Mouse (Mus musculus): ENCODE data around the gene Rnf224.

The Rnf224 gene

GRCm38 (mm10) chr2:25195211-25196156 is 41.1 kb downstream of the Rnf224 start:
- no peak for DNase-seq (ENCODE audit: low read depth, low spot score)

GRCm38 (mm10) chr2:25194486-25195171 is 42.0 kb downstream of the Rnf224 start:
- no peak for DNase-seq (ENCODE audit: low read depth, low spot score)

GRCm38 (mm10) chr2:25194006-25194405 is 42.6 kb downstream of the Rnf224 start:
- DNase-seq (ENCODE audit: low read depth, low spot score) = no peak

GRCm38 (mm10) chr2:25193330-25193770 is 43.2 kb downstream of the Rnf224 start:
- peak; percentile 46 for DNase-seq (ENCODE audit: low read depth, low spot score)

- DNase-seq (ENCODE audit: low read depth, low spot score) = no peak
These were observed 48.7 kb downstream of the Rnf224 start for GRCm38 (mm10) chr2:25187841-25188240.

GRCm38 (mm10) chr2:25186575-25186930 is 50.0 kb downstream of the Rnf224 start:
- no peak for DNase-seq (ENCODE audit: low read depth, low spot score)

GRCm38 (mm10) chr2:25185625-25186574 is 50.7 kb downstream of the Rnf224 start:
- no peak for DNase-seq (ENCODE audit: low read depth, low spot score)

GRCm38 (mm10) chr2:25184496-25184895 is 52.1 kb downstream of the Rnf224 start:
- DNase-seq (ENCODE audit: low read depth, low spot score) = no peak
